Mouse (Mus musculus) midbrain, embryonic 13.5 days (tissue): ENCODE data around the gene Slc26a9. TPM values are rescaled to one million over a fixed set of nuclear protein-coding genes. Genes with fewer than 3 reads are reported as not detected.
"Not testable (repeated sequence)": the region's sequence is repeated elsewhere in the genome, so short reads cannot be mapped to it uniquely, and the experiment has no call there.

ENCODE experiments used
- ATAC-seq: fragments of 200-750 bp; cut with Nextera tagmentation; 2 replicates; pipeline ENCODE4 v1.8.0; 2017; ENCODE audit warnings: mild to moderate bottlenecking, moderate TSS enrichment, moderate library complexity
- H3K27ac ChIP-seq: fragments of 300-500 bp; sonication (generic); 2 replicates; pipeline ENCODE4 v1.5.1; 2015; ENCODE audit warnings: inconsistent platforms, mild to moderate bottlenecking, moderate library complexity
- H3K27me3 ChIP-seq: fragments of 300-500 bp; sonication (generic); 2 replicates; pipeline ENCODE4 v1.6.1; 2015; ENCODE audit warnings: mild to moderate bottlenecking, inconsistent platforms
- H3K36me3 ChIP-seq: fragments of 300-500 bp; sonication (generic); 2 replicates; pipeline ENCODE4 v1.6.1; 2015; ENCODE audit warnings: mild to moderate bottlenecking, inconsistent platforms
- H3K4me1 ChIP-seq: fragments of 300-500 bp; sonication (generic); replicated peaks from 2 replicates; pipeline ENCODE4 v1.6.1; 2015; ENCODE audit warnings: inconsistent platforms
- H3K4me2 ChIP-seq: fragments of 300-500 bp; sonication (generic); replicated peaks from 2 replicates; pipeline ENCODE4 v1.6.1; 2015; ENCODE audit warnings: moderate library complexity, mild to moderate bottlenecking, inconsistent platforms
- H3K4me3 ChIP-seq: fragments of 300-500 bp; sonication (generic); replicated peaks from 2 replicates; pipeline ENCODE4 v1.5.1; 2015; ENCODE audit warnings: mild to moderate bottlenecking, inconsistent platforms
- H3K9ac ChIP-seq: fragments of 300-500 bp; sonication (generic); replicated peaks from 2 replicates; pipeline ENCODE4 v1.6.1; 2015; ENCODE audit warnings: mild to moderate bottlenecking, inconsistent platforms
- H3K9me3 ChIP-seq: fragments of 300-500 bp; sonication (generic); 2 replicates; pipeline ENCODE4 v1.6.1; 2016; ENCODE audit warnings: mild to moderate bottlenecking, inconsistent platforms
- WGBS: fragments of 180-500 bp; shearing (Covaris S2); methylation state at CpG from one replicate; pipeline ENCODE4 v1.1.7; 2015; 5-methylcytosine and 5-hydroxymethylcytosine counted together
- polyA plus RNA-seq: library from polyadenylated mRNA; unstranded; fragments of >200 nt; fragmentation: Nextera tagmentation; extraction: Ambion mirVana; gene quantifications from 2 replicates; pipeline ENCODE4 v1.2.1, GENCODE M21; 2015

The Slc26a9 gene
- polyA plus RNA-seq, 1 experiment from 2014 or later = 0.03 TPM

GRCm38 (mm10) chr1:131816886-131817285, 73.1 kb downstream of the Slc26a9 start:
- Histone ChIP-seq H3K27ac (no peak overlapping the region), H3K4me1 (no peaks in the 10 kb centered on the region), H3K4me3 (no peak overlapping the region), H3K4me2 (no peak overlapping the region), H3K9me3 (no peaks in the 10 kb centered on the region), H3K36me3 (no peaks in the 10 kb centered on the region), H3K27me3 (no peaks in the 10 kb centered on the region), H3K9ac (no peak overlapping the region)
- WGBS = 82% methylated on average over 6 of the region's 6 CpGs
- no peak for ATAC-seq

DNA sequence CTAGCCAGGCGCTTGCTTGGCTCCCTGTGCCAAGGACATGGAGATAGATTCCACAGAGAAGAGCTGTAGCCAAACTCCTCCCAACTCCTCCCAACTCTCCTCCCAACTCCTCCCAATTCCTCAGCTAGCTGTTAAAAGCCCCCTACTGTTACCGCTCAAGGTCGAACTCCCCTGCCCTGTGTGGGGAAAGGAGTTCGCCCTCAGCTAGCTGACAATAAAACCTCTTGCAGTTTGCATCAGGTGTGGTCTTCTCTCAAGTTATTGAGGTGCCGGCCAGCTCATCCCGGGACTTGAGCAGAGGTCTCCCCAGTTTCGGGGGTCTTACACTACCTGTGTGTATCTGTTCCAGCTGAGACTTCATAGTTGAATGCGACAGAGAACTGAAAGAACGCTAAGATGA, 76.5 kb downstream of the Slc26a9 start:
- H3K27me3 ChIP-seq, H3K4me3 ChIP-seq, H3K4me2 ChIP-seq, H3K9ac ChIP-seq, ATAC-seq, H3K4me1 ChIP-seq, H3K27ac ChIP-seq, H3K36me3 ChIP-seq, H3K9me3 ChIP-seq: not testable (repeated sequence)
- WGBS = 82% methylated on average over 8 of the region's 9 CpGs

GRCm38 (mm10) chr1:131820887-131821328, 77.1 kb downstream of the Slc26a9 start:
- 85% methylated on average over 10 of the region's 10 CpGs for WGBS
- Histone ChIP-seq H3K36me3 (no peaks in the 10 kb centered on the region), H3K4me1 (no peaks in the 10 kb centered on the region), H3K4me2 (no peak overlapping the region), H3K9me3 (no peaks in the 10 kb centered on the region), H3K4me3 (no peak overlapping the region), H3K27me3 (no peaks in the 10 kb centered on the region), H3K9ac (no peak overlapping the region), H3K27ac (no peak overlapping the region)
- no peak for ATAC-seq

Other genes with a start within 250 kb of the Slc26a9 start
- 16.6 and 18.8 TPM in 2 replicates for gene Srgap2, start 216.7 kb upstream of the Slc26a9 start, polyA plus RNA-seq
- 1.8 and 2.1 TPM in 2 replicates for gene Fam72a, start 216.1 kb upstream of the Slc26a9 start, polyA plus RNA-seq
- gene Avpr1b, start 144.8 kb upstream of the Slc26a9 start, polyA plus RNA-seq = not detected in 2 replicates
- gene Ctse, start 105.7 kb upstream of the Slc26a9 start, polyA plus RNA-seq = not detected in 2 replicates
- gene Rab7b, start 55.3 kb upstream of the Slc26a9 start, polyA plus RNA-seq = 0.63 and 1.1 TPM in 2 replicates
- 0.10 and 0.74 TPM in 2 replicates for gene Pm20d1, start 53.4 kb downstream of the Slc26a9 start, polyA plus RNA-seq
- gene Slc41a1, start 83.5 kb downstream of the Slc26a9 start, polyA plus RNA-seq = 14.1 and 14.4 TPM in 2 replicates
- gene Rab29, start 123.2 kb downstream of the Slc26a9 start, polyA plus RNA-seq = 7.7 and 7.8 TPM in 2 replicates
- gene Nucks1, start 166.5 kb downstream of the Slc26a9 start, polyA plus RNA-seq = 60.4 and 69.2 TPM in 2 replicates
- 9.5 and 12.9 TPM in 2 replicates for gene Slc45a3, start 218.9 kb downstream of the Slc26a9 start, polyA plus RNA-seq